30 mouse cellular contexts compared by ENCODE assay signal in genomic region chr10:13875038-13875420, GRCm38 (mm10). TPM values are rescaled to one million over a fixed set of nuclear protein-coding genes. Genes with fewer than 3 reads are reported as not detected.
DNase-seq lines count a peak whose midpoint lies in the region; ATAC-seq and TF ChIP-seq lines count a peak whose summit lies in the region.
"Had no signal": no experiment of that assay in that cellular context is flagged by ENCODE, and none has a peak within 500 bp of the region (broad histone marks: within the 10 kb centered on the region; RNA-seq: fewer than 3 reads in every experiment).

No protein-coding gene starts in this region.

- peak overlapping the region; percentile 15; the same call in 1 of the 2 replicates for H3K27ac ChIP-seq in left cerebral cortex, adult 2 months
- H3K27ac ChIP-seq: forebrain, embryonic 10.5 days; forebrain, embryonic 15.5 days; heart, embryonic 13.5 days; hindbrain, embryonic 10.5 days; hindbrain, embryonic 15.5 days; limb, embryonic 12.5 days; macrophage had no signal

- ATAC-seq in erythroblast, adult 5-6 weeks (replicated peaks; ENCODE audit: low FRiP score, poor library complexity, severe bottlenecking), result no peak
- ATAC-seq in megakaryocyte-erythroid progenitor cell, adult 5-6 weeks (replicated peaks; ENCODE audit: low FRiP score, low TSS enrichment, poor library complexity, severe bottlenecking), result peak; percentile 38; the same call in 1 of the 2 replicates
- ATAC-seq: forebrain, embryonic 15.5 days; lung, postnatal 0 days had no signal

- intact Hi-C loops in left cerebral cortex, adult 2 months (cut with DNase I), result no loop called here
- intact Hi-C loops in left cerebral cortex, postnatal 10 days (cut with DNase I), result no loop called here

- H3K36me3 ChIP-seq in erythroblast, embryonic 14.5 days (ENCODE audit: control insufficient read depth), result no peaks in the 10 kb centered on the region
- H3K36me3 ChIP-seq: forebrain, embryonic 10.5 days; forebrain, embryonic 15.5 days; heart, embryonic 13.5 days; hindbrain, embryonic 10.5 days; hindbrain, embryonic 15.5 days; limb, embryonic 12.5 days had no signal

- DNase-seq in left cerebral cortex, adult 2 months (ENCODE audit: extremely low spot score in 1 of 2, low spot score in 2 of 2), result peak in 1 of 2 experiments; percentile 27
- no peak for DNase-seq in left cerebral cortex, postnatal 10 days (ENCODE audit: extremely low spot score in 1 of 2, low spot score in 2 of 2)
- DNase-seq in right cerebral cortex, adult 2 months (ENCODE audit: low spot score in 2 of 2), result peak; percentile 40 to 41
- no peak for DNase-seq in right cerebral cortex, postnatal 10 days (ENCODE audit: low spot score in 2 of 2)
- no peak for DNase-seq in neural tube, embryonic 10.5 days (ENCODE audit: extremely low spot score, low spot score)
- DNase-seq: adrenal gland, adult 2 months; adrenal gland, postnatal 36 days; cerebellum, adult 2 months; cerebellum, postnatal 25 days; heart, postnatal 10 days; kidney, adult 9 months; kidney, postnatal 10 days; layer of hippocampus, adult 9-11 months; lung, adult 18-20 months; midbrain, embryonic 14.5 days; spleen, adult 18-20 months; thymus, adult 18-20 months; thymus, postnatal 25 days had no signal

- peaks cover 4% of the 10 kb centered on the region for H3K9me3 ChIP-seq in erythroblast, embryonic 14.5 days (ENCODE audit: control insufficient read depth, low read length)
- H3K9me3 ChIP-seq: forebrain, embryonic 10.5 days; forebrain, embryonic 15.5 days; hindbrain, embryonic 10.5 days; hindbrain, embryonic 15.5 days had no signal

- TF ChIP-seq CTCF in left cerebral cortex, adult 2 months (IDR thresholded peaks at IDR 0.05), result no peak

- H3K4me3 ChIP-seq in erythroblast, embryonic 14.5 days (replicated peaks), result peak overlapping the region; percentile 19
- H3K4me3 ChIP-seq in left cerebral cortex, adult 2 months, result no peak overlapping the region
- H3K4me3 ChIP-seq: forebrain, embryonic 10.5 days; forebrain, embryonic 15.5 days; heart, embryonic 13.5 days; hindbrain, embryonic 10.5 days; hindbrain, embryonic 15.5 days; limb, embryonic 12.5 days had no signal

- no peaks in the 10 kb centered on the region for H3K27me3 ChIP-seq in erythroblast, embryonic 14.5 days (ENCODE audit: control insufficient read depth)
- H3K27me3 ChIP-seq: CH12.LX; forebrain, embryonic 15.5 days; heart, embryonic 13.5 days; hindbrain, embryonic 15.5 days; limb, embryonic 12.5 days had no signal

- H3K4me1 ChIP-seq in erythroblast, embryonic 14.5 days (ENCODE audit: control insufficient read depth), result peaks cover 33% of the 10 kb centered on the region
- H3K4me1 ChIP-seq: forebrain, embryonic 10.5 days; forebrain, embryonic 15.5 days; hindbrain, embryonic 10.5 days; hindbrain, embryonic 15.5 days; limb, embryonic 12.5 days had no signal

RNA-seq across cellular contexts. Expression of gene Aig1, which starts 6.2 kb away (rescaled TPM):
- 0.30 and 0.37 TPM in 2 replicates for polyA plus RNA-seq in erythroblast, embryonic 14.5 days (2012)
- total RNA-seq in erythroblast, adult 5-6 weeks (2015; ENCODE audit: low replicate concordance), result 3.1 and 10.4 TPM in 2 replicates
- total RNA-seq in erythroblast, adult 5-6 weeks (2017; ENCODE audit: low replicate concordance), result 0.14 and 2.2 TPM in 2 replicates
- total RNA-seq in left cerebral cortex, adult 2 months (2021), result 10 to 100 TPM; 60.9 to 61.3 TPM
- total RNA-seq in left cerebral cortex, postnatal 10 days (2021), result 10 to 100 TPM; 71.2 to 76.6 TPM
- 17.8 and 20.2 TPM in 2 replicates for total RNA-seq in megakaryocyte-erythroid progenitor cell, adult 5-6 weeks (2014; fragmentation: Nextera tagmentation)
- total RNA-seq in megakaryocyte-erythroid progenitor cell, adult 5-6 weeks (2017), result 7.7 and 18.5 TPM in 2 replicates

Comparison
In these comparisons a context has a peak if more than half of its experiments do, and no peak if none do; other contexts are left out.
1. DNase-seq: peak in right cerebral cortex, adult 2 months (2 of 2); none in left cerebral cortex, postnatal 10 days (0 of 2), right cerebral cortex, postnatal 10 days (0 of 2) and neural tube, embryonic 10.5 days (single experiment).